Mouse (Mus musculus) limb, embryonic 12.5 days (tissue): ENCODE data around the gene Anapc11. TPM values are rescaled to one million over a fixed set of nuclear protein-coding genes. Genes with fewer than 3 reads are reported as not detected.

Experiments
- ATAC-seq: fragments of 200-750 bp; cut with Nextera tagmentation; 2 replicates; pipeline ENCODE4 v1.8.0; 2017; ENCODE audit warnings: low read depth, moderate TSS enrichment; ENCODE audit not compliant: insufficient number of reproducible peaks, insufficient read depth, low FRiP score, low TSS enrichment
- H3K27ac ChIP-seq: fragments of 300-500 bp; sonication (generic); 2 replicates; pipeline ENCODE4 v1.5.1; 2016; ENCODE audit warnings: mild to moderate bottlenecking, moderate library complexity
- H3K27me3 ChIP-seq: fragments of 300-500 bp; sonication (generic); 2 replicates; pipeline ENCODE4 v1.6.1; 2016; ENCODE audit warnings: mild to moderate bottlenecking, moderate library complexity
- H3K36me3 ChIP-seq: fragments of 300-500 bp; sonication (generic); 2 replicates; pipeline ENCODE4 v1.6.1; 2016; ENCODE audit warnings: mild to moderate bottlenecking, moderate library complexity
- H3K4me1 ChIP-seq: fragments of 300-500 bp; sonication (generic); replicated peaks from 2 replicates; pipeline ENCODE4 v1.6.1; 2016
- H3K4me2 ChIP-seq: fragments of 300-500 bp; sonication (generic); 2 replicates; pipeline ENCODE4 v1.6.1; 2016; ENCODE audit warnings: mild to moderate bottlenecking, moderate library complexity
- H3K4me3 ChIP-seq: fragments of 300-500 bp; sonication (generic); replicated peaks from 2 replicates; pipeline ENCODE4 v1.5.1; 2016; ENCODE audit warnings: mild to moderate bottlenecking
- H3K9ac ChIP-seq: fragments of 300-500 bp; sonication (generic); replicated peaks from 2 replicates; pipeline ENCODE4 v1.6.1; 2016; ENCODE audit warnings: mild to moderate bottlenecking, moderate library complexity
- H3K9me3 ChIP-seq: fragments of 300-500 bp; sonication (generic); 2 replicates; pipeline ENCODE4 v1.6.1; 2016; ENCODE audit warnings: mild to moderate bottlenecking, moderate library complexity
- WGBS: fragments of 180-500 bp; shearing (Covaris S2); methylation state at CpG from one replicate; pipeline ENCODE4 v1.1.7; 2016; 5-methylcytosine and 5-hydroxymethylcytosine counted together
- polyA plus RNA-seq: library from polyadenylated mRNA; unstranded; fragments of >200 nt; fragmentation: Nextera tagmentation; extraction: Ambion mirVana; gene quantifications from 2 replicates; pipeline ENCODE4 v1.2.1, GENCODE M21; 2016

Gene Anapc11
- polyA plus RNA-seq, 1 experiment from 2014 or later, result 202 TPM

DNA sequence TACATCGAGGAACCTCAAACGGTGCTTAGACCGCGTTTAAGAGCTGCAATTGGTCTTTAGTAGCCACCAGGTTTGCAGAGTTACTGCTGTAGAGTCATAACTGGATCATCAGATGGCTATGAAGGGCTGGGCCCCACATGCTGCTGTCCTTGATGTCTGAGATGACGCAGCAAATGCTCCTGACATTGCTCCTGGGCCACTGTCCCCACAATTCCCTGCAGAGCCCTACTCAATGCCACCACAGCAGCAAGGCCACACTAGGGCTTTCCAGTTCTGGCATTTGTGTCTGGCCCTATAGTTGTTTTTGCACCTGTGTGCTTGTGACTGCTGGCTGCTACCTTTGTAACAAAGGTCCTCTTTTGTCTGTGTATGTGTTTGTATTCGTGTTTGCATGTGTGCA, 24.6 kb downstream of the Anapc11 start:
- Histone ChIP-seq H3K9ac (no peak overlapping the region), H3K27ac (no peak overlapping the region), H3K4me1 (peaks cover 14% of the 10 kb centered on the region), H3K9me3 (no peaks in the 10 kb centered on the region), H3K4me2 (no peak overlapping the region), H3K36me3 (peaks cover 66% of the 10 kb centered on the region), H3K27me3 (no peaks in the 10 kb centered on the region), H3K4me3 (no peak overlapping the region)
- WGBS, result 88% methylated on average over 6 of the region's 6 CpGs
- ATAC-seq, result no peak

DNA sequence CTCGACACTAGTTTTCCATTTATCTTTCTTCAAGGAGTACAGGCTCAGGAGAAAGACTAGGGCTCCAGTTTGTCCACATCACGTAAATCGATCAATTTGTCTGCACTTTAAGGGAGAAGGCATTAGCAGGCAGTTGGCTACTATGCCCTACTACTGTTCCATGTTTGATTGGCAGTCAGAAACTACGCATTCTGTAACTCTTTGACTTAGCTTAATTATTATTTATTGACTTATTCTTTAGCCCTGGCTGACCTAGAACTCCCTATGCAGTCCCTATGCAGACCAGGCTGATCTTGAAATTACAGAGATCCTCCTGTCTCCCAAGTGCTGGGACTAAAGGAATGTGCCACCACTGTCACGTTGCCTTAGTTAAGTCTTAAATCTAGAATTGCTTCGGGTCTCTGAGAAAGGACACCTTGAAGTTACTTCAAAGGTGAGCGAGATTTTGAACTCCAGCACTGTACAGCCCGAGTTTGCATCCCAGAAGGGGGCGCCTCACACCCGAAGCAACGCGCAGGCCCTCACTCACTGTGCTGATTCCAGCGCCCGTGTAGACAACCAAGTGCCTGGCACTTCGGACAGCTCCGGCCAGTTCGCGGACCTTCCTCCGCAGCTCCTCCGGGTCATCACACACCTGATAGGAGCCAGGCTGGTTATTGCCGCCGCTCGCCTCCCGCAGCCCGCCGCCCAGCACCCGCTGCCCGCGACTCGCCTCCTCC, 25.9 kb downstream of the Anapc11 start:
- WGBS, result 13% methylated on average over 30 of the region's 30 CpGs
- Histone ChIP-seq H3K4me2 (peak overlapping the region; percentile 99), H3K9me3 (no peaks in the 10 kb centered on the region), H3K27ac (peak overlapping the region; percentile 80), H3K27me3 (no peaks in the 10 kb centered on the region), H3K9ac (peak overlapping the region; percentile 77), H3K4me1 (peaks cover 11% of the 10 kb centered on the region), H3K4me3 (peak overlapping the region; percentile 98), H3K36me3 (peaks cover 62% of the 10 kb centered on the region)
- ATAC-seq, result peak; percentile 52; the same call in 1 of the 2 replicates

- peak; percentile 61; the same call in 1 of the 2 replicates for ATAC-seq
- under 1% methylated on average over 52 of the region's 53 CpGs for WGBS
- Histone ChIP-seq H3K4me3 (peak overlapping the region; percentile 98), H3K4me1 (peaks cover 12% of the 10 kb centered on the region), H3K9ac (peak overlapping the region; percentile 77), H3K27ac (peak overlapping the region; percentile 80), H3K27me3 (no peaks in the 10 kb centered on the region), H3K9me3 (no peaks in the 10 kb centered on the region), H3K36me3 (peaks cover 65% of the 10 kb centered on the region), H3K4me2 (peak overlapping the region; percentile 99)
Observed at GRCm38 (mm10) chr11:120624680-120625111, 26.5 kb downstream of the Anapc11 start.

DNA sequence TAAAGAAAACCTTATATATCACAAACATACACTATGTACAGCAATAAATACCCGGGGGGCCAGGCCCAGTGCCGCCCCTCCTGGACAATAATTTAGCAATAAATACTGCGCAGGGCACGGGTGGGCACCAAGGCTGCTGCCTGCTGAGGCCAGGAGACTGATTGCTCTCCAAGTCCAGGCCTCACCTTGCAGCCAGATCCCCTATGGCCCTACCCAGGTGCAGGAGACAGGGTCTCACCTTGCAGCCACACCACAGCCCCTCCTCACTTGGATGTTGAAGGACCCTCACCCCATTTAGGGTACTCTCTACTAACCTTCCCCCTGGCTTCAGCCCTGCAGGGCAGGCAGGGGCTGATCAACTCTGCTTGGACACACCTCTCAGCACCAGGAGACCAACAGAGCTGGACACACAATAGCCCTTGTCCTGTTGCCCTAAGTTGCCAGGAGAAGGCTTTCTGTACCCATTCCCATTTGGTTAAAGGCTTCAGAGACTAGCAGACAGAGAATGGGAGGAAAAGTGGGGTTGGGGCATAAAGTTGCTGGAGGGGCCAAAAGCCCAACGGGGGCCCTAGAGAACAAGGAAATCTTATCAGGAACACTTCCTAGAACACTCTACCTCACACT, 27.0 kb downstream of the Anapc11 start, which contains the start of gene Sirt7:
TSS of gene Sirt7 (minus strand) at position 89 of the 624 bp plus-strand sequence.
- peak within 1 kb of the TSS; percentile 98 for H3K4me3 ChIP-seq
- peak within 1 kb of the TSS; percentile 77 for H3K9ac ChIP-seq
- no peaks in the 10 kb centered on the region for H3K27me3 ChIP-seq
- peaks cover 18% of the 10 kb centered on the region for H3K4me1 ChIP-seq
- H3K36me3 ChIP-seq, result peaks cover 61% of the 10 kb centered on the region
- WGBS, result 15% methylated on average over 5 of the region's 5 CpGs
- peak within 1 kb of the TSS; percentile 80 for H3K27ac ChIP-seq
- H3K9me3 ChIP-seq, result no peaks in the 10 kb centered on the region
- H3K4me2 ChIP-seq, result peak within 1 kb of the TSS; percentile 99
- ATAC-seq, result no peak

GRCm38 (mm10) chr11:120626785-120627467, 28.7 kb downstream of the Anapc11 start:
- 91% methylated on average over 11 of the region's 11 CpGs for WGBS
- Histone ChIP-seq H3K9ac (no peak overlapping the region), H3K9me3 (no peaks in the 10 kb centered on the region), H3K27me3 (no peaks in the 10 kb centered on the region), H3K36me3 (peaks cover 46% of the 10 kb centered on the region), H3K4me2 (no peak overlapping the region), H3K4me1 (peaks cover 33% of the 10 kb centered on the region), H3K4me3 (no peak overlapping the region), H3K27ac (no peak overlapping the region)
- ATAC-seq, result no peak

DNA sequence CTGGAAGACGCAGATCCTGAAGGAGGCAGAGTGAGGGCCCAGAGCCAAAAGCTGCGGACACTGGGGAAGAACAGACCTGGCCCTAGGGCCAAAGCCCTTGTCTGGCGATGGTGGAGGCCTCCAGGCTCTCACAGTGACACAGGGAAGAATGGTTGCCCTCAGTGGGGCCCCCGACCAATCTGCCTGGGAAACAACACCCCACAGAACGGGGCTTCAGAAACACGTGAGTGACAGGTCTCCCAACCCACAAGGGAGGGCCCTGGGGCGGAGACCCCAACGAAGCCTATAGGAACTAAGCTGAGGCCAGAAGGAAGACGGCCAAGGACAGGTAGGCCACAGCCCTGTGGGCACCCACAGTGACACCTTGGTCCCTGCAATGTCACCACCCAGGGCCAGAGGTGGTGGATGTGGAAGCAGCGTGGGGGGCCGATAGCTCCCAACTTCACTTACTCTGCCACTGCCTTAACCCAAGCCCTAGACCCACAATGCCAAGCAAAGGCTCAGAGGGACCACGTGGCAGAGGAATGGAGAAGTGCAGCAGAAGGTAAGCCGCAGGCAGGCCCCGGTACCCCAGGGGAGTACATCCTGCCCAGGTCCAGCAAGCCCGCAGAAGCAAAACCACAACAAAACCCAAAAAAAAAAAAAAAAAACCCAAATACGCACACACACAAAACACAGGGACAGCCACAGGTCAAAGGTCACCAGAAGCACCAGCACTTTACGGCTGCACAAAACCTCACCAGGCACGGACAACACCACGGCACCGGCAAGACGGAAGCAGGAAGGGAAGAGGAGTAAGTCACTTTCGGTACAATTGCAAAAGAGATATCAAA, 29.5 kb downstream of the Anapc11 start:
- Histone ChIP-seq H3K4me1 (peaks cover 39% of the 10 kb centered on the region), H3K4me3 (no peak overlapping the region), H3K27ac (no peak overlapping the region), H3K9ac (no peak overlapping the region), H3K4me2 (no peak overlapping the region), H3K9me3 (no peaks in the 10 kb centered on the region), H3K27me3 (no peaks in the 10 kb centered on the region), H3K36me3 (peaks cover 38% of the 10 kb centered on the region)
- WGBS, result 81% methylated on average over 22 of the region's 22 CpGs
- ATAC-seq, result no peak

- H3K36me3 ChIP-seq, result peaks cover 34% of the 10 kb centered on the region
- ATAC-seq, result no peak
- no peaks in the 10 kb centered on the region for H3K27me3 ChIP-seq
- H3K27ac ChIP-seq, result no peak overlapping the region
- H3K4me3 ChIP-seq, result no peak overlapping the region
- no peaks in the 10 kb centered on the region for H3K9me3 ChIP-seq
- 94% methylated on average over 23 of the region's 23 CpGs for WGBS
- peaks cover 39% of the 10 kb centered on the region for H3K4me1 ChIP-seq
- 0 out of 2 replicates have a peak overlapping the region, but pooled peaks have one; percentile 21 for H3K4me2 ChIP-seq
- H3K9ac ChIP-seq, result no peak overlapping the region
Observed at GRCm38 (mm10) chr11:120628601-120629340, 30.6 kb downstream of the Anapc11 start.

- Histone ChIP-seq H3K36me3 (peaks cover 34% of the 10 kb centered on the region), H3K9ac (0 out of 2 replicates have a peak overlapping the region, but pooled peaks have one; percentile 48), H3K27ac (0 out of 2 replicates have a peak overlapping the region, but pooled peaks have one; percentile 23), H3K9me3 (no peaks in the 10 kb centered on the region), H3K4me3 (no peak overlapping the region), H3K4me1 (peaks cover 34% of the 10 kb centered on the region), H3K27me3 (no peaks in the 10 kb centered on the region), H3K4me2 (peak overlapping the region; percentile 21; the same call in 1 of the 2 replicates)
- 82% methylated on average over 23 of the region's 23 CpGs for WGBS
- no peak for ATAC-seq
Observed at GRCm38 (mm10) chr11:120629341-120629730, 31.1 kb downstream of the Anapc11 start.

DNA sequence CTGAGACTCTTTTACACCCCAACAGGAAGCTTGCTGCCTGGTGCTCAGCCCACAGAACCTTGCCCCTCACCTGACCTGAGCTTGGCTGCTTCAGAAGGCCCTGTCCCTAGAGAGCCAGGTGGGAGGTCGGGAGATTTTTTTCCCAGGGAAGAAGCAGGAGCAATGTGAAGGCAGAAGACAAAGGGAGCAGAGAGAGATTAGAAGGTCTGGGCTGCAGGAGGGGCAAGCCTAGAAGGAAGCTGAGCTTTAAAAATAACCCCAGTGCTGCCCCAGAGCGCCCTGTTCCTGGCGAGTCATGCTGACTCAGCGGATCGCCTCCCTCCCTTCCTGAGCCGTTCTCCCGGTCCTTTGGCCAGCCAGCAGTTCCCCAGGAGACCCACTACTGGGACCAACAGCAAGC, 31.7 kb downstream of the Anapc11 start:
- Histone ChIP-seq H3K36me3 (peaks cover 34% of the 10 kb centered on the region), H3K4me3 (no peak overlapping the region), H3K9ac (peak overlapping the region; percentile 48; the same call in 1 of the 2 replicates), H3K27ac (peak overlapping the region; percentile 23; the same call in 1 of the 2 replicates), H3K27me3 (no peaks in the 10 kb centered on the region), H3K9me3 (no peaks in the 10 kb centered on the region), H3K4me2 (peak overlapping the region; percentile 6; the same call in 1 of the 2 replicates), H3K4me1 (peaks cover 34% of the 10 kb centered on the region)
- ATAC-seq, result no peak
- 54% methylated on average over 7 of the region's 7 CpGs for WGBS

DNA sequence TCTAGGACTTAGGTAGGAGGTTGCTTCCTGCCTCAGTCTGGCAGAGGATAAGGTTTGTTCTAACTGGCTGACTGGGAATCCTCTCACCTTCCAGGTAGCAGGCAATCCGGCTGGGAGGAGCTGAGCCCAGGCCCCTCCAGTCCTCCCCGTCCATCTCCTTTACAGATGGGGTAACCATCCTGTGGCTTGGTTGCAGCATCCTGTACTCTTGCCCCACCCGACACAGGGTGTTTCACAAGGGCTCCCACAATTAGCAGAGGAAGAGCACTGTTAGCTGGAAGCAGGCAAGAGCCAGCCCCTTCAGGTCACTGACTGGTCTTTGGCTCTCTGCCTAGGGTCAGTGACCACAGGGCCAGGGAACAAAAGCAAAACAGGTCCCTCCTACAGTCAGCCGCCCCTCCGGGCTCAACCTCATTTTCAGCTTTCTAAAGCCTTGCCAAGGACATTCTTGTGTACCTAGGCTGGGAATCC, 32.2 kb downstream of the Anapc11 start:
- peak overlapping the region; percentile 6; the same call in 1 of the 2 replicates for H3K4me2 ChIP-seq
- H3K27ac ChIP-seq, result no peak overlapping the region; the same call in 1 of the 2 replicates

More for the DNA sequence above, 32.2 kb downstream of the Anapc11 start:
- H3K36me3 ChIP-seq, result peaks cover 34% of the 10 kb centered on the region
- no peak overlapping the region for H3K4me3 ChIP-seq
- no peaks in the 10 kb centered on the region for H3K27me3 ChIP-seq
- WGBS, result 66% methylated on average over 5 of the region's 5 CpGs
- no peaks in the 10 kb centered on the region for H3K9me3 ChIP-seq
- ATAC-seq, result no peak
- peak overlapping the region; percentile 48; the same call in 1 of the 2 replicates for H3K9ac ChIP-seq
- H3K4me1 ChIP-seq, result peaks cover 30% of the 10 kb centered on the region
